Mouse (Mus musculus): ENCODE data around the gene Trim2. TPM values are rescaled to one million over a fixed set of nuclear protein-coding genes. Genes with fewer than 3 reads are reported as not detected.

Gene Trim2
- polyA plus RNA-seq, 1 experiment from 2014 or later: 7.9 TPM

GRCm38 (mm10) chr3:84217961-84218351 is 88.7 kb downstream of the Trim2 start:
- no peaks in the 10 kb centered on the region for H3K9me3 ChIP-seq (replicated peaks)
- 62% methylated on average over 4 of the region's 4 CpGs for WGBS
- H3K36me3 ChIP-seq: no peaks in the 10 kb centered on the region
- H3K27me3 ChIP-seq: peaks cover 5% of the 10 kb centered on the region; the same call in 1 of the 2 replicates
- no peak for ATAC-seq (replicated peaks; ENCODE audit: insufficient number of reproducible peaks, insufficient read depth, low FRiP score, low read depth)
- H3K4me1 ChIP-seq (replicated peaks): peaks cover 14% of the 10 kb centered on the region
- no peak overlapping the region for H3K4me3 ChIP-seq
- H3K9ac ChIP-seq: no peak overlapping the region
- H3K4me2 ChIP-seq: no peak overlapping the region
- no peak overlapping the region for H3K27ac ChIP-seq

GRCm38 (mm10) chr3:84217118-84217960 is 89.3 kb downstream of the Trim2 start:
- Histone ChIP-seq H3K9me3 (replicated peaks) (no peaks in the 10 kb centered on the region), H3K36me3 (no peaks in the 10 kb centered on the region), H3K4me2 (no peak overlapping the region), H3K9ac (no peak overlapping the region), H3K27me3 (peaks cover 5% of the 10 kb centered on the region; the same call in 1 of the 2 replicates), H3K4me3 (no peak overlapping the region), H3K4me1 (replicated peaks) (peaks cover 14% of the 10 kb centered on the region), H3K27ac (no peak overlapping the region)
- no peak for ATAC-seq (replicated peaks; ENCODE audit: insufficient number of reproducible peaks, insufficient read depth, low FRiP score, low read depth)
- WGBS: 71% methylated on average over 12 of the region's 12 CpGs

- H3K9ac ChIP-seq: no peak overlapping the region
- no peak overlapping the region for H3K4me2 ChIP-seq
- H3K4me3 ChIP-seq: no peak overlapping the region
- no peak overlapping the region for H3K27ac ChIP-seq
- no peaks in the 10 kb centered on the region for H3K9me3 ChIP-seq (replicated peaks)
- H3K4me1 ChIP-seq (replicated peaks): peaks cover 11% of the 10 kb centered on the region
- ATAC-seq (replicated peaks; ENCODE audit: insufficient number of reproducible peaks, insufficient read depth, low FRiP score, low read depth): no peak
- WGBS: 78% methylated on average over 15 of the region's 15 CpGs
- peaks cover 5% of the 10 kb centered on the region; the same call in 1 of the 2 replicates for H3K27me3 ChIP-seq
- no peaks in the 10 kb centered on the region for H3K36me3 ChIP-seq
Observed at GRCm38 (mm10) chr3:84215743-84216360, 90.8 kb downstream of the Trim2 start.

GRCm38 (mm10) chr3:84215253-84215652 is 91.4 kb downstream of the Trim2 start:
- Histone ChIP-seq H3K4me3 (no peak overlapping the region), H3K27me3 (peaks cover 5% of the 10 kb centered on the region; the same call in 1 of the 2 replicates), H3K4me2 (no peak overlapping the region), H3K9me3 (replicated peaks) (no peaks in the 10 kb centered on the region), H3K4me1 (replicated peaks) (peaks cover 5% of the 10 kb centered on the region), H3K9ac (no peak overlapping the region), H3K36me3 (no peaks in the 10 kb centered on the region), H3K27ac (no peak overlapping the region)
- ATAC-seq (replicated peaks; ENCODE audit: insufficient number of reproducible peaks, insufficient read depth, low FRiP score, low read depth): no peak
- WGBS: 60% methylated on average over 9 of the region's 9 CpGs

- no peak for ATAC-seq (replicated peaks; ENCODE audit: insufficient number of reproducible peaks, insufficient read depth, low FRiP score, low read depth)
- Histone ChIP-seq H3K4me2 (no peak overlapping the region), H3K27ac (no peak overlapping the region), H3K4me1 (replicated peaks) (no peaks in the 10 kb centered on the region), H3K27me3 (peaks cover 5% of the 10 kb centered on the region; the same call in 1 of the 2 replicates), H3K36me3 (no peaks in the 10 kb centered on the region), H3K9ac (no peak overlapping the region), H3K4me3 (no peak overlapping the region), H3K9me3 (replicated peaks) (no peaks in the 10 kb centered on the region)
- WGBS: 72% methylated on average over 6 of the region's 6 CpGs
Observed at GRCm38 (mm10) chr3:84214501-84214900, 92.2 kb downstream of the Trim2 start.

GRCm38 (mm10) chr3:84211340-84211875 is 95.3 kb downstream of the Trim2 start:
- ATAC-seq (replicated peaks; ENCODE audit: insufficient number of reproducible peaks, insufficient read depth, low FRiP score, low read depth): no peak
- 85% methylated on average over 7 of the region's 7 CpGs for WGBS
- no peaks in the 10 kb centered on the region for H3K9me3 ChIP-seq (replicated peaks)

GRCm38 (mm10) chr3:84208917-84209513 is 97.7 kb downstream of the Trim2 start:
- Histone ChIP-seq H3K9ac (no peak overlapping the region), H3K27me3 (no peaks in the 10 kb centered on the region), H3K4me3 (no peak overlapping the region), H3K4me2 (no peak overlapping the region), H3K36me3 (no peaks in the 10 kb centered on the region), H3K27ac (no peak overlapping the region), H3K9me3 (replicated peaks) (no peaks in the 10 kb centered on the region), H3K4me1 (replicated peaks) (no peaks in the 10 kb centered on the region)
- 81% methylated on average over 7 of the region's 7 CpGs for WGBS
- ATAC-seq (replicated peaks; ENCODE audit: insufficient number of reproducible peaks, insufficient read depth, low FRiP score, low read depth): no peak

More at GRCm38 (mm10) chr3:84211340-84211875, 95.3 kb downstream of the Trim2 start:
- Histone ChIP-seq H3K36me3 (no peaks in the 10 kb centered on the region), H3K27me3 (no peaks in the 10 kb centered on the region), H3K27ac (no peak overlapping the region), H3K4me3 (no peak overlapping the region), H3K9ac (no peak overlapping the region), H3K4me2 (no peak overlapping the region), H3K4me1 (replicated peaks) (no peaks in the 10 kb centered on the region)

- Histone ChIP-seq H3K9me3 (replicated peaks) (no peaks in the 10 kb centered on the region), H3K4me1 (replicated peaks) (no peaks in the 10 kb centered on the region), H3K27me3 (no peaks in the 10 kb centered on the region), H3K4me2 (no peak overlapping the region), H3K4me3 (no peak overlapping the region), H3K36me3 (no peaks in the 10 kb centered on the region), H3K27ac (no peak overlapping the region), H3K9ac (no peak overlapping the region)
- no peak for ATAC-seq (replicated peaks; ENCODE audit: insufficient number of reproducible peaks, insufficient read depth, low FRiP score, low read depth)
- WGBS: 89% methylated on average over 7 of the region's 7 CpGs
Observed at GRCm38 (mm10) chr3:84208475-84208874, 98.2 kb downstream of the Trim2 start.

GRCm38 (mm10) chr3:84207366-84207765 is 99.3 kb downstream of the Trim2 start:
- Histone ChIP-seq H3K27ac (no peak overlapping the region), H3K4me2 (no peak overlapping the region), H3K4me3 (no peak overlapping the region), H3K9me3 (replicated peaks) (no peaks in the 10 kb centered on the region), H3K36me3 (no peaks in the 10 kb centered on the region), H3K27me3 (no peaks in the 10 kb centered on the region), H3K9ac (no peak overlapping the region), H3K4me1 (replicated peaks) (no peaks in the 10 kb centered on the region)
- WGBS: 50% methylated on average over 2 of the region's 2 CpGs
- no peak for ATAC-seq (replicated peaks; ENCODE audit: insufficient number of reproducible peaks, insufficient read depth, low FRiP score, low read depth)

GRCm38 (mm10) chr3:84206106-84206505 is 100.6 kb downstream of the Trim2 start:
- H3K9me3 ChIP-seq (replicated peaks): no peaks in the 10 kb centered on the region
- H3K9ac ChIP-seq: no peak overlapping the region
- WGBS: 78% methylated on average over 3 of the region's 3 CpGs
- ATAC-seq (replicated peaks; ENCODE audit: insufficient number of reproducible peaks, insufficient read depth, low FRiP score, low read depth): no peak
- H3K4me1 ChIP-seq (replicated peaks): no peaks in the 10 kb centered on the region
- no peaks in the 10 kb centered on the region for H3K27me3 ChIP-seq
- H3K4me3 ChIP-seq: no peak overlapping the region
- H3K4me2 ChIP-seq: no peak overlapping the region
- no peaks in the 10 kb centered on the region for H3K36me3 ChIP-seq
- H3K27ac ChIP-seq: no peak overlapping the region

GRCm38 (mm10) chr3:84205650-84206049 is 101.0 kb downstream of the Trim2 start:
- WGBS: 78% methylated on average over 6 of the region's 6 CpGs
- no peaks in the 10 kb centered on the region for H3K27me3 ChIP-seq
- ATAC-seq (replicated peaks; ENCODE audit: insufficient number of reproducible peaks, insufficient read depth, low FRiP score, low read depth): no peak

More at GRCm38 (mm10) chr3:84205650-84206049, 101.0 kb downstream of the Trim2 start:
- Histone ChIP-seq H3K4me2 (no peak overlapping the region), H3K4me1 (replicated peaks) (0 out of 2 replicates have a peak, but pooled peaks cover 1% of the 10 kb centered on the region), H3K27ac (no peak overlapping the region), H3K36me3 (no peaks in the 10 kb centered on the region), H3K9ac (no peak overlapping the region), H3K9me3 (replicated peaks) (no peaks in the 10 kb centered on the region), H3K4me3 (no peak overlapping the region)
